Mouse (Mus musculus) testis, adult 2 months (tissue): ENCODE data around the gene Gm11492.

Experiments
- CTCF ChIP-seq: fragments of 200-500 bp; IDR thresholded peaks from 2 replicates; pipeline ENCODE4 v1.5.1; 2012; ENCODE audit warnings: low read depth, mild to moderate bottlenecking, inconsistent platforms, low read length, moderate library complexity; ENCODE audit not compliant: control insufficient read depth, insufficient read depth, insufficient replicate concordance
- POLR2A ChIP-seq: fragments of 200-500 bp; IDR thresholded peaks from 2 replicates; pipeline ENCODE4 v1.6.1; 2012; ENCODE audit warnings: low read depth, mild to moderate bottlenecking, inconsistent platforms, low read length, moderate library complexity; ENCODE audit not compliant: control insufficient read depth

GRCm38 (mm10) chr11:87578963-87579601 lies 12.6 kb downstream of the Gm11492 start:
- TF ChIP-seq CTCF (no peak), POLR2A (no peak)
